In genomic region chr17:51528161-51528560, GRCm38 (mm10) we compare ENCODE assay signal across 28 mouse cellular contexts.
DNase-seq lines count a peak whose midpoint lies in the region; ATAC-seq and TF ChIP-seq lines count a peak whose summit lies in the region.
"Had no signal": no experiment of that assay in that cellular context is flagged by ENCODE, and none has a peak within 500 bp of the region (broad histone marks: within the 10 kb centered on the region; RNA-seq: fewer than 3 reads in every experiment).

No protein-coding gene starts in this region.

- TF ChIP-seq POLR2A in heart, adult 2 months (IDR thresholded peaks at IDR 0.05; ENCODE audit: insufficient read depth, low read depth, low read length): no peak

- intact Hi-C loops in heart, adult 2 months (cut with DNase I): no loop called here

- WGBS in heart, adult 2 months: 79% methylated on average over 3 of the region's 3 CpGs
- WGBS in kidney, embryonic 16.5 days: 82% methylated on average over 3 of the region's 3 CpGs

- no peaks in the 10 kb centered on the region for H3K9me3 ChIP-seq in kidney, embryonic 16.5 days (ENCODE audit: low read length)
- H3K9me3 ChIP-seq: embryonic facial prominence, embryonic 12.5 days; limb, embryonic 10.5 days; limb, embryonic 15.5 days; liver, embryonic 15.5 days had no signal

- no peak for TF ChIP-seq EP300 in heart, adult 2 months (IDR thresholded peaks at IDR 0.05; ENCODE audit: insufficient read depth, low read depth, low read length)

- no peak overlapping the region for H3K4me2 ChIP-seq in kidney, embryonic 16.5 days (replicated peaks; ENCODE audit: low read depth, low read length)
- H3K4me2 ChIP-seq: embryonic facial prominence, embryonic 12.5 days; heart, embryonic 11.5 days; hindbrain, embryonic 14.5 days; limb, embryonic 15.5 days; liver, embryonic 15.5 days; lung, embryonic 14.5 days; midbrain, embryonic 11.5 days had no signal

- ATAC-seq in kidney, embryonic 16.5 days (ENCODE audit: low FRiP score, low TSS enrichment): peak; percentile 79
- ATAC-seq: forebrain, embryonic 14.5 days; intestine, postnatal 0 days; midbrain, embryonic 16.5 days had no signal

- H3K9ac ChIP-seq in heart, adult 2 months (ENCODE audit: low read depth, low read length): no peak overlapping the region
- H3K9ac ChIP-seq in kidney, embryonic 16.5 days (replicated peaks; ENCODE audit: low read length): no peak overlapping the region
- H3K9ac ChIP-seq: embryonic facial prominence, embryonic 12.5 days; hindbrain, embryonic 14.5 days; limb, embryonic 15.5 days; liver, embryonic 15.5 days; lung, embryonic 14.5 days had no signal

- H3K4me3 ChIP-seq in heart, adult 2 months: no peak overlapping the region
- no peak overlapping the region for H3K4me3 ChIP-seq in kidney, embryonic 16.5 days (ENCODE audit: low read length)
- H3K4me3 ChIP-seq: embryonic facial prominence, embryonic 12.5 days; gastrocnemius, adult 2 months; limb, embryonic 10.5 days; limb, embryonic 15.5 days; liver, embryonic 15.5 days had no signal

- H3K27ac ChIP-seq in heart, adult 2 months: no peak overlapping the region
- no peak overlapping the region for H3K27ac ChIP-seq in kidney, embryonic 16.5 days (ENCODE audit: low read length)
- H3K27ac ChIP-seq: embryonic facial prominence, embryonic 12.5 days; gastrocnemius, adult 2 months; hindbrain, embryonic 14.5 days; limb, embryonic 10.5 days; limb, embryonic 15.5 days; liver, embryonic 15.5 days; stomach, postnatal 0 days had no signal

- no peak for TF ChIP-seq CTCF in heart, adult 2 months (IDR thresholded peaks at IDR 0.05)

- H3K27me3 ChIP-seq in heart, adult 2 months (ENCODE audit: control insufficient read depth, insufficient read depth, low read length): no peaks in the 10 kb centered on the region
- no peaks in the 10 kb centered on the region for H3K27me3 ChIP-seq in kidney, embryonic 16.5 days (ENCODE audit: insufficient read depth, low read length)
- H3K27me3 ChIP-seq: embryonic facial prominence, embryonic 12.5 days; limb, embryonic 15.5 days; liver, embryonic 15.5 days had no signal

- no peaks in the 10 kb centered on the region for H3K36me3 ChIP-seq in heart, adult 2 months (ENCODE audit: control insufficient read depth, insufficient read depth, low read length)
- no peaks in the 10 kb centered on the region for H3K36me3 ChIP-seq in kidney, embryonic 16.5 days (ENCODE audit: insufficient read depth, low read length)
- H3K36me3 ChIP-seq: embryonic facial prominence, embryonic 12.5 days; limb, embryonic 10.5 days; limb, embryonic 15.5 days; liver, embryonic 15.5 days had no signal

- peak; percentile 28 for DNase-seq in heart, adult 11 months
- no peak for DNase-seq in heart, adult 2 months
- DNase-seq in kidney, adult 18-20 months: peak; percentile 38
- peak; percentile 49 to 65 for DNase-seq in kidney, postnatal 36 days
- no peak for DNase-seq in lung, postnatal 4 days
- DNase-seq in layer of hippocampus, postnatal 25 days (ENCODE audit: extremely low spot score in 1 of 2, low spot score in 1 of 2): no peak
- DNase-seq: adrenal gland, postnatal 25 days; cerebellum, adult 11-12 months; cerebellum, adult 9-11 months; embryo, embryonic 11 days; gastrocnemius, adult 2 months; heart, postnatal 36 days; lung, embryonic 14.5 days; right cerebral cortex, adult 18-20 months; thymus, adult 18-20 months; thymus, postnatal 25 days had no signal

- no peaks in the 10 kb centered on the region for H3K79me2 ChIP-seq in heart, adult 2 months (replicated peaks; ENCODE audit: control insufficient read depth, insufficient read depth, low read length)

- H3K4me1 ChIP-seq in heart, adult 2 months (ENCODE audit: control insufficient read depth, insufficient read depth, low read length): no peaks in the 10 kb centered on the region
- no peaks in the 10 kb centered on the region for H3K4me1 ChIP-seq in kidney, embryonic 16.5 days (ENCODE audit: insufficient read depth, low read length)
- H3K4me1 ChIP-seq: limb, embryonic 10.5 days; limb, embryonic 15.5 days; liver, embryonic 15.5 days had no signal

Comparison
In these comparisons a context has a peak if more than half of its experiments do, and no peak if none do; other contexts are left out.
1. DNase-seq: peak in heart, adult 11 months (single experiment), kidney, adult 18-20 months (single experiment) and kidney, postnatal 36 days (2 of 2); none in heart, adult 2 months (0 of 2), lung, postnatal 4 days (0 of 2) and layer of hippocampus, postnatal 25 days (0 of 2).